In genomic region chr7:48958528-48959315, GRCm38 (mm10) we compare ENCODE assay signal across 8 mouse cellular contexts. TPM values are rescaled to one million over a fixed set of nuclear protein-coding genes. Genes with fewer than 3 reads are reported as not detected.
DNase-seq lines count a peak whose midpoint lies in the region; ATAC-seq lines count a peak whose summit lies in the region.

No protein-coding gene starts in this region.

- no peaks in the 10 kb centered on the region for H3K9me3 ChIP-seq in embryonic facial prominence, embryonic 14.5 days (ENCODE audit: control insufficient read depth, low read length)
- no peaks in the 10 kb centered on the region for H3K9me3 ChIP-seq in liver, embryonic 11.5 days (ENCODE audit: control insufficient read depth, low read length)
- no peaks in the 10 kb centered on the region for H3K9me3 ChIP-seq in neural tube, embryonic 11.5 days (ENCODE audit: control insufficient read depth, low read length)

- peak overlapping the region; percentile 30 for H3K4me3 ChIP-seq in embryonic facial prominence, embryonic 14.5 days (ENCODE audit: low read depth, low read length)
- H3K4me3 ChIP-seq in liver, embryonic 11.5 days (ENCODE audit: low read depth, low read length): 0 out of 2 replicates have a peak overlapping the region, but pooled peaks have one; percentile 10
- H3K4me3 ChIP-seq in neural tube, embryonic 11.5 days (ENCODE audit: low read depth, low read length): peak overlapping the region; percentile 67

- peak; percentile 17 for DNase-seq in gastrocnemius, postnatal 14 days
- DNase-seq in gastrocnemius, postnatal 25 days: no peak
- peak; percentile 86 for DNase-seq in embryonic facial prominence, embryonic 14.5 days (ENCODE audit: low spot score)
- DNase-seq in heart, postnatal 10 days: peak; percentile 53 to 55
- peak; percentile 66 to 83 for DNase-seq in kidney, postnatal 25 days
- DNase-seq in liver, embryonic 11.5 days (ENCODE audit: low spot score): peak; percentile 66
- DNase-seq in neural tube, embryonic 11.5 days (ENCODE audit: low spot score): peak; percentile 89
- peak; percentile 26 for DNase-seq in thymus, adult 18-20 months

- peak overlapping the region; percentile 52 for H3K4me2 ChIP-seq in embryonic facial prominence, embryonic 14.5 days (ENCODE audit: low read depth, low read length)
- peak overlapping the region; percentile 41 for H3K4me2 ChIP-seq in liver, embryonic 11.5 days
- peak overlapping the region; percentile 79 for H3K4me2 ChIP-seq in neural tube, embryonic 11.5 days (ENCODE audit: low read depth)

- H3K27ac ChIP-seq in embryonic facial prominence, embryonic 14.5 days (replicated peaks; ENCODE audit: low read depth, low read length): no peak overlapping the region
- H3K27ac ChIP-seq in liver, embryonic 11.5 days (ENCODE audit: low read depth, low read length): no peak overlapping the region
- 0 out of 2 replicates have a peak overlapping the region, but pooled peaks have one; percentile 1 for H3K27ac ChIP-seq in neural tube, embryonic 11.5 days (ENCODE audit: low read depth, low read length)

- no peaks in the 10 kb centered on the region for H3K4me1 ChIP-seq in embryonic facial prominence, embryonic 14.5 days (ENCODE audit: control insufficient read depth, insufficient read depth, low read length)
- H3K4me1 ChIP-seq in liver, embryonic 11.5 days (replicated peaks; ENCODE audit: control insufficient read depth, insufficient read depth, low read length): no peaks in the 10 kb centered on the region
- H3K4me1 ChIP-seq in neural tube, embryonic 11.5 days (ENCODE audit: control insufficient read depth, insufficient read depth, low read length): peaks cover 33% of the 10 kb centered on the region

- WGBS in embryonic facial prominence, embryonic 14.5 days: 3% methylated on average over 30 of the region's 32 CpGs
- WGBS in liver, embryonic 11.5 days: 5% methylated on average over 32 of the region's 32 CpGs
- 2% methylated on average over 32 of the region's 32 CpGs for WGBS in neural tube, embryonic 11.5 days

- intact Hi-C loops in gastrocnemius, postnatal 14 days (cut with DNase I; ENCODE audit: low total_unique reads): no loop called here
- intact Hi-C loops in heart, postnatal 10 days (cut with DNase I): loop anchor here (10.0 kb wide), 1 partner anchor 96 kb away; no protein-coding TSS in a partner anchor

- H3K36me3 ChIP-seq in embryonic facial prominence, embryonic 14.5 days (ENCODE audit: control insufficient read depth, insufficient read depth, low read length): no peaks in the 10 kb centered on the region
- no peaks in the 10 kb centered on the region for H3K36me3 ChIP-seq in liver, embryonic 11.5 days (ENCODE audit: control insufficient read depth, insufficient read depth, low read length)
- H3K36me3 ChIP-seq in neural tube, embryonic 11.5 days (ENCODE audit: control insufficient read depth, insufficient read depth, low read length): no peaks in the 10 kb centered on the region

- no peak overlapping the region for H3K9ac ChIP-seq in embryonic facial prominence, embryonic 14.5 days (ENCODE audit: low read depth, low read length)
- H3K9ac ChIP-seq in liver, embryonic 11.5 days (ENCODE audit: low read depth, low read length): no peak overlapping the region
- peak overlapping the region; percentile 52 for H3K9ac ChIP-seq in neural tube, embryonic 11.5 days (ENCODE audit: low read length)

- peaks cover 80% of the 10 kb centered on the region for H3K27me3 ChIP-seq in embryonic facial prominence, embryonic 14.5 days (replicated peaks; ENCODE audit: control insufficient read depth, insufficient read depth, low read length)
- H3K27me3 ChIP-seq in liver, embryonic 11.5 days (replicated peaks; ENCODE audit: control insufficient read depth, insufficient read depth, low read length): peaks cover 63% of the 10 kb centered on the region
- 0 out of 2 replicates have a peak, but pooled peaks cover 6% of the 10 kb centered on the region for H3K27me3 ChIP-seq in neural tube, embryonic 11.5 days (ENCODE audit: control insufficient read depth, insufficient read depth, low read length)

- ATAC-seq in embryonic facial prominence, embryonic 14.5 days (ENCODE audit: low read depth): peak; percentile 96
- peak; percentile 71 for ATAC-seq in liver, embryonic 11.5 days (replicated peaks; ENCODE audit: low FRiP score)
- peak; percentile 94 for ATAC-seq in neural tube, embryonic 11.5 days (ENCODE audit: insufficient read depth, low FRiP score, low TSS enrichment)

RNA-seq across cellular contexts. Expression of gene Nav2, which starts 50.2 kb away (rescaled TPM):
- total RNA-seq in gastrocnemius, postnatal 14 days (2021): 10 to 100 TPM; 26.2 to 39.3 TPM
- 10 to 100 TPM; 29.5 to 30.0 TPM for total RNA-seq in gastrocnemius, postnatal 25 days (2021)
- 13.5 and 15.0 TPM in 2 replicates for polyA plus RNA-seq in embryonic facial prominence, embryonic 14.5 days (2014; fragmentation: Nextera tagmentation; extraction: Ambion mirVana)
- 10 to 100 TPM; 79.7 to 82.1 TPM for total RNA-seq in heart, postnatal 10 days (2021)
- polyA plus RNA-seq in liver, embryonic 11.5 days (2014; fragmentation: Nextera tagmentation; extraction: Ambion mirVana): 6.2 TPM in 2 replicates
- polyA plus RNA-seq in neural tube, embryonic 11.5 days (2014; fragmentation: Nextera tagmentation; extraction: Ambion mirVana): 15.9 and 19.2 TPM in 2 replicates

Comparison
In these comparisons a context has a peak if more than half of its experiments do, and no peak if none do; other contexts are left out.
1. H3K4me3 ChIP-seq: peak in every context shown above with its lines; median percentile 67 in neural tube, embryonic 11.5 days; 30 in embryonic facial prominence, embryonic 14.5 days; 10 in liver, embryonic 11.5 days.